Mouse (Mus musculus) small intestine, adult 2 months (tissue): ENCODE results near the gene Osgepl1.

ENCODE experiments used
- CTCF ChIP-seq: fragments of 200-500 bp; IDR thresholded peaks from 2 replicates; pipeline ENCODE4 v1.5.1; 2012; ENCODE audit warnings: low read depth, mild to moderate bottlenecking, control low read depth, inconsistent platforms, low read length, moderate library complexity, mixed read lengths; ENCODE audit not compliant: insufficient replicate concordance, insufficient read length; ENCODE audit errors: extremely low read depth
- POLR2A ChIP-seq: fragments of 200-500 bp; IDR thresholded peaks from 2 replicates; pipeline ENCODE4 v1.6.1; 2012; ENCODE audit warnings: low read depth, mild to moderate bottlenecking, control low read depth, inconsistent platforms, low read length, moderate library complexity

GRCm38 (mm10) chr1:53335465-53335864, 22.0 kb downstream of the Osgepl1 start:
- TF ChIP-seq POLR2A = no peak
- no peak for TF ChIP-seq CTCF
